Mouse (Mus musculus): ENCODE data around the gene Rnf212.
"Not testable (repeated sequence)": the region's sequence is repeated elsewhere in the genome, so short reads cannot be mapped to it uniquely, and the experiment has no call there.

The Rnf212 gene

GRCm38 (mm10) chr5:108774630-108775306 lies at the start of gene Rnf212:
Gene Rnf212 (minus strand): TSS chr5:108774982.
- DNase-seq (ENCODE audit: low spot score in 2 of 2), result no peak

GRCm38 (mm10) chr5:108823276-108823675 lies 48.5 kb upstream of the Rnf212 start:
- no peak for DNase-seq (ENCODE audit: low spot score in 2 of 2)

DNA sequence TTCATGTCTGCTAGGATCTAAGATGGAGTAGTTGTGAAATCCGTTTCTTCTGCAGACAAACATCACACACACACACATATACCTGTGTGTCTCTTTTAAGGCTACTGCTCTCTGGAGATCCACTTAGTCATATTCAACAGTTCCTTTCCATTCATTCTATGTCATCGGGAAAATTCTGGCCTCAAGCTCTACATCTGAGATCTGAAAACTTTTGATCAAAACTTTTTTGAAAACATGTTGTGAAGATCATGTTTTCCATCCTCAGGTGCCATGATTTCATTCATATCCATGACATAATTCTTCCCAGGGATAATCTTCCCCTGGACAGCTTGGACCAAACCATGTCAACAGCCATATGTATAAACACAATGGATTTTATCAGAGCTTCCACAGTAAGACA lies 34.0 kb upstream of the Rnf212 start, which contains the start of gene Vmn2r8:
TSS of gene Vmn2r8 (minus strand) at position 101 of the 400 bp plus-strand sequence.
- DNase-seq (ENCODE audit: low spot score in 2 of 2), result not testable (repeated sequence)

DNA sequence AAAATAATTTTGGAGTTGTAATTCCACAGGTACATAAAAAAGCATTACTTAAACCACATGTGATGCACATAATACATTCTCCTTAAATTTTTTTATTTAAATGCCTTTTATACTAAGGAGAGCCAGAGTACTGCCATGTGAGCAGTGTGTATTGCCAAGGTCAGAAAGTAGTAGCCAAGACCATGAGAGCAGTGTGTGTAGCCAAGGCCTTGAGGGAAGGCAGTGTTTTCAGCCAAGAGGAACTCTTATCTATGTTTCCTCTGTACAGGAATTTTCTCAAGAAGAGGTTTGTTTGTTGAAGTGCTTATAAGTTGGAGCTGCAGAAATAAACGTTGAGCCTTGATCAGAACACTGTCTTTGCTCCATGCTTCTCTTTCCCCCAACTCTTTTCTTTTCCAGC lies 28.9 kb upstream of the Rnf212 start:
- no peak for DNase-seq (ENCODE audit: low spot score in 2 of 2)

DNA sequence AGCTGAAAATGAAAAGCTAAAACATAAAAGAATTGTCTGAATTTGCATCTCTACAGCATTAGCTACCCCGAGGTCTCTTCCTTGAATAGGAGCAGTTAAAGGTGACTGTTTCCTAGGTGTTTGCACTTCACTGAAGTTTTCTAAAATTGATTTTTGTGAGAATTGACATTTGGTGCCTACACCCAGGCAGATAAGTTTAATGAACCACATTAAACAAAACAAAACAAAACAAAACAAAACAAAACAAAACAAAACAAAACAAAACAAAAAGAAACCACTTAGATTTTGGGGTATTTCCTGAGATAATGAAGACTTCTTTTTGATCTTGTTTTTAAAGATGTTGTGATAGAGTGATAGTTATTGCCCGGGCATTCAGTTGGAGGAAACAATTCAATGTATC lies 20.5 kb upstream of the Rnf212 start, which contains the start of gene Tmed11:
TSS of gene Tmed11 (minus strand) at position 101 of the 400 bp plus-strand sequence.
- not testable (repeated sequence) for DNase-seq (ENCODE audit: low spot score in 2 of 2)

DNA sequence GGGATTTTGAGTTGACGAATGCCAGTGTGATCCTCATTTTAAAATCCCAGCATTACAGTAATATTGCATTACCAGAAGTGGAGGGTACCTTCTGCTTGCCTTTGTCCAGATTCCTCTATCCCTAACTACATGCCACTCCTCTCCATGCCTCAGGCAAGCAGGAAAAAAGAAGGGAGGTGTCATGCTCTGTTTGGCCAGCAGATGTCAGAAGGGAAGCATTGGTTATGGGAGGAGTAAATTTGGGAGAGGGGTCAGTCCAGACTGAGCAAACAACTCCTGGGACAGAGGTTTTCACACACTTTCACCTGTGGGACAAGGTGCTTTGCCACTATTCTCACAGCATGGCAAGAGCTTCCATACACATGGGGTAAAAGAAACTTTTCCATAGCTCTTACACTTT lies 15.6 kb upstream of the Rnf212 start:
- DNase-seq (ENCODE audit: low spot score in 2 of 2), result not testable (repeated sequence)

- no peak for DNase-seq (ENCODE audit: low spot score in 2 of 2)
These were observed 14.8 kb downstream of the Rnf212 start for GRCm38 (mm10) chr5:108760002-108760401.

- DNase-seq (ENCODE audit: low spot score in 2 of 2), result no peak
These were observed 16.4 kb downstream of the Rnf212 start for GRCm38 (mm10) chr5:108758396-108758795.

- DNase-seq (ENCODE audit: low spot score in 2 of 2), result not testable (repeated sequence)
These were observed 23.5 kb downstream of the Rnf212 start for GRCm38 (mm10) chr5:108751258-108751657.

DNA sequence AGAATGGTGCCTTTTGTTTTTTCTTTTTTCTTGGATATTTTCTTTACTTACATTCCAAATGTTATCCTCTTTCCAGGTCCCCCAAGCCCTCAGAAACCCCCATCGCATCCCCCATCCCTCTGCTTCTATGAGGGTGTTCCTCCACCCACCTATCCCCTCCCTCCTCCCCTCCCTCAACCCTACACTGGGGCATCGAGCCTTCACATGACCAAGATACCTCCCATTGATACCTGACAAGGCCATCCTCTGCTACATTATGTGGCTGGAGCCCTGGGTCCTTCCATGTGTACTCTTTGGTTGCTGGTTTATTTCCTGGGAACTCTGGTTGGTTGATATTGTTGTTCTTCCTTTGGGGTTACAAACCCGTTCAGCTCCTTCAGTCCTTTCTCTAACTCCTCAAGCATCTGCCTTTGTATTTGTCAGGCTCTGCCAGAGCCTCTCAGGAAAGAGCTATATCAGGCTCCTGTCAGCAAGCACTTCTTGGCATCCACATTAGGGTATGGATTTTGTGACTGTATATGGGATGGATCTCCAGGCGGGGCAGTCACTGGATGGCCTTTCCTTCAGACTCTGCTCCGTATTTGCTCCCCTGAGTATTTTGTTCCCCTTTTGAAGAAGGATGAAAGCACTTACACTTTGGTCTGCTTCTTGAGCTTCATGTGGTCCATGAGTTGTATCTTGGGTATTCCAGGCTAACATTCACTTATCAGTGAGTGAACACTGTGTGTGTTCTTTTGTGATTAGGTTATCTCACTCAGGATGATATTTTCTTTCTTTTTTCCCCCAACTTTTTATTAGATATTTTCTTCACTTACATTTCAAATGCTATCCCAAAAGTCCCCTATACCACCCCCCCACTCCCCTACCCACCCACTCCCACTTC lies 24.2 kb downstream of the Rnf212 start:
- no peak for DNase-seq (ENCODE audit: low spot score in 2 of 2)

- no peak for DNase-seq (ENCODE audit: low spot score in 2 of 2)
These were observed 30.2 kb downstream of the Rnf212 start for GRCm38 (mm10) chr5:108744629-108745028.

DNA sequence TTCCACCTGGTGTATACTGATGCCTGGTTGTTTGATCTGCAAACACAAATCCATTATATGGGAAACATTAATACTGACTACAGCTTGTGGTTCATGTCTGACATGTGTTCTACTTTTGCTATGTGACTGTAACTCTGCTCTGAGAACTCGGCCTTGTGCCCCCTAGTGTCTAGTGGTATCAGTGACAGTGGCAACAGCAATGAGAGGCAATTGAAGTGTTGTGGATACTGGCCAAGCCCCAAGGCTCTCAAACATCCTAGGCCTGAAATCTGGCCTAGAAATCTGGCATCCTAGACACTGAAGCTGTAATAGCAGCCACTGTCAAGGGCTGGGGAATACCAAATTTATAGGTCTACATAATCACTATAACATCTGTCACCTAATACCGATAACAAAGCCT lies 30.9 kb downstream of the Rnf212 start:
- DNase-seq (ENCODE audit: low spot score in 2 of 2), result no peak

GRCm38 (mm10) chr5:108742596-108742995 lies 32.2 kb downstream of the Rnf212 start:
- DNase-seq (ENCODE audit: low spot score in 2 of 2), result no peak

- DNase-seq (ENCODE audit: low spot score in 2 of 2), result no peak
These were observed 32.9 kb downstream of the Rnf212 start for GRCm38 (mm10) chr5:108741844-108742243.

DNA sequence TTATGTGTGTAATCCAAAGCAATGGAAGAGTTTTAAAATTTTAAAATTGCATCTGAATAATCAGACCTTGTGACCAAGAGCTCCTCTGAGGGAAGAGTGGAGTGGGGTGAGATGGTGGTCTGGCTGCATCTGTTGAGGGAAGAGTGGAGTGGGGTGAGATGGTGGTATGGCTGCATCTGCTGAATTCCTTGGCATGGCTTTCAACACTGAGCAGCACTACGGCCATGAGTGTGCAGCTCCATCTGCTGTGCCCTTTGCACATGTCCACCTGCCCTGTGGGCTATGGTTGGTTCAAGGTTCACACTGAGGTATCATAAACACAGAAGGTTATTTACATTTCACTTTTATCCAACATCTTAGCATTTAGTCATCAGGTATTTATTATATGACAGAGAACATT lies 47.4 kb downstream of the Rnf212 start:
- DNase-seq (ENCODE audit: low spot score in 2 of 2), result no peak

DNA sequence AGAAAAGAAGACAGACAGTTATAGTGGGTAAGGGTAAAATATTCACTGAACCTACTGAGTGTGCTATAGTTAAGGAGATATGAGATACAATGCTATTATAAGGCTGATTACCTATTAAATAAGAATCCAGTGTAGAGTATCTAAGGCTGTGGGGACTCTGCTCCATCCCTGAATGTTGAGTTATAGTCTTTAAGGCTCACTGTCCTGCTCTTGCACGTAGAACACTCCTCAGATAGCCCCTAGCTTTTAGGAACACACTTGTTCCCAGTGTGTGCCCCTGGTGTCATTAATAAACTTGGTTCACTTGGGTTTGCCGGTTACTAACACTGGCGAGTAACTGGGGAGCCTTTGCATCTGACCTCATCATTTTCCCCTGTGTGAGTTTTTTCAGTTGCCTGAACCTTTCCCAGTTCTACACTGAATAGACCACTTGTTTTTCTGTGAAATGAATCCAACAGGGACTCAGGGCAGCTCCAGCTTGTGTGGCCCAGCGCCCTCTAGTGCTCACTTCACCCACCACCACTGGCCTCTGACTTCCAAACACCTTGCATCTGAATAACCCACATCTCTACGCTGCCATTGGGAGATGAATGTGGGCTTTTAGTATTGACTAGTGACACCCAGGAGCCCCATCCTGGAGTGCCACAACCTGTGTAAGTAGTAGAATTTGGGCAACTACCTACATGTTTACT lies 48.1 kb downstream of the Rnf212 start:
- DNase-seq (ENCODE audit: low spot score in 2 of 2), result peak; percentile 9 to 28

DNA sequence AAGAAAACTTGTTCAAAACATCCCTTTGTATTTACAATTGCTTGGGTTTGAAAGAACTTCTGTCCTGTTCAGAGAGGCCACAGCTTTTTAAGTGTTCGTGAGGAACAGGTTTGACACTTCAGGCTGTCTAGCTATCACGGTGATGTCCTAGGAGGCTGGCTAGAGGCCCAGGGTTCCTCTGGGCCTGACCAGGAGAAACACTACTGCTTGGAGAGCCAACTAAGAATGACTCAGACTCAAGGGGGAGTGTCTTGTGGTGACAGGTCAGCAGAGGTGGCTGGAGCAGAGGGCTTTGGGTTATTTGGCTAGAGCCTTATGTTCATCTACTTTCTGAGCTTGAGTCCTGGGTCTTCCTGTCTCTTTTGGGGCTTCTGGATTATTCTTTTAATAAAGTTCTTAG lies 50.8 kb downstream of the Rnf212 start:
- DNase-seq (ENCODE audit: low spot score in 2 of 2), result no peak

DNA sequence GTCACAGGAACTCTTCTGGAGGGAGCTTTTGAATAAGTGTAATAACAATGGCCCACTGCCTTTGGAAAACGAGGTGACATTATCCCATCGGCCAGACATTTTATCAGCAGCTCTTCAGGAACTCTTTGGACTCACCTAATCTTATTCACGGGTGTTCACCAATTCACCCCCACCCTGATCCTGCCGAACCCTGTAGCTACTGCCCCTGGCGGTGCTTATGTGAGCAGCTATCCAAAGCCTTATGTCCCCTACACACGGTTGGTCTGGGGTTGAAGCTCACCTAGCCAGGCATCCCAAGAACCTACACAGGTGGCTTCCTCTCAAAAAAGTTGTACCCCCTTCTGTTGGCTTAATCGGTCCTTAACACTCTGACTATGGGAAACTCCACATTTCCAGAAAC lies 55.0 kb downstream of the Rnf212 start:
- DNase-seq (ENCODE audit: low spot score in 2 of 2), result no peak

DNA sequence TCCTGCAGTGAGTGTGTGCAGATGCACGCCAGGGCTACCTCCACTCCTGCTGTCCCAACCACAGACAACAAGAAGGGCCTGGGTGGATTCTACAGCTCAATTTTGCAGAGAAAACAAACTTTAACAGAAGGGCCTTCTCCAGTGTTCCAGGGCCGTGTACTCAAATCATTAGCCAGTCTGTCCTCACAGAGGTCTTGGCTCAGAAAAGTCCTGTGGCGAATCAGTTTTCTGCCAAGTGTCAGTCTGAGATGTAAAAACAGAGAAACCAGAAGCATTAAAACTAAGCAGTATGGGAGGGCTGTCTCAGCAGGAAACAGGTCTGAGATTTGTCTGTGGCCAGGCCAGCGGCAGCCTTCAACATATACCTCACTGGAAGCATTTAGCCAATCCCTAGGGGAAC lies 56.7 kb downstream of the Rnf212 start:
- DNase-seq (ENCODE audit: low spot score in 2 of 2), result no peak

DNA sequence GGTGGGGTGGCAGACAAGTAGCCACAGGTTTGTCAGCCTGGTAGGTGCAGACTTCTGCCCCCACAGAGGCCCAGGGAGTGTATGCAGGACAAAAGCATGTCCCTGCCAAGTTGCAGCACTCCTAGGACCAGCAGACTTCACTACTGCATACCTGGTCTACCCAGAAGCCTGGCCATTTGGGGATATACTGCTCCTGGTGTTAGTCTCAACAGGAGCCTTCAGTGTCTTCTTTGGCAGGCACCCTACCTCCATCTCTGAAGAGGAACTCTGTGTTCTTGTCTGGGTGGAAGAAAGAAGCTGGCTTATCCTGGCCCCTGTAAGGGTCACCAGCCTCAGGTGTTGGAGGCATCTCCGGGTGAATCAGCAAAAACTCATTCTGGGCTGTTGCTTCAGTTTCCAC lies 58.8 kb downstream of the Rnf212 start:
- DNase-seq (ENCODE audit: low spot score in 2 of 2), result no peak

GRCm38 (mm10) chr5:108714149-108714548 lies 60.6 kb downstream of the Rnf212 start:
- DNase-seq (ENCODE audit: low spot score in 2 of 2), result no peak

DNA sequence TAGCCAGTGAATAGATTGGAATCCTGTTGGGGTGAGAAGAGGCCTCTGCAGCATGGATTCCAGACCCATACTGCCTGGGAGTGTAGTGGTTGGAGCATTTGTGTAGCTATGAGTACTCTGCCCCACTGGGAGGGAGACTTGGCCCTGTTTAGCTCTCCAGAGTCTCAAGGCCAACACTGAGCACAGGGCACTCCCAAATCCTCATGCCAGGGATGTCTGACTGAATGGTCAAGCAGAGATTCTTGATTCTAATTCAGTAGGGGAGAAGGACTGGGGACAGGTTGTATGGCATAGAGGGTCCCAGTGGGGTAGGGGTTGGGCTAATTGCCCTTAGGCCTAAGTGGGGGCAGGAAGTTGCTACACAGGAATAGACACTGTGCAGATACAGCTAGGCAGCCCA lies 61.1 kb downstream of the Rnf212 start:
- no peak for DNase-seq (ENCODE audit: low spot score in 2 of 2)

Data from natural killer cell, adult 2 months (primary cell).